Mouse (Mus musculus) frontal cortex, adult (tissue): ENCODE measurements around the gene Lmo2.
"Not testable (repeated sequence)": the region's sequence is repeated elsewhere in the genome, so short reads cannot be mapped to it uniquely, and the experiment has no call there.

Experiments used
- ATAC-seq: cut with Nextera tagmentation; 2 replicates; pipeline ENCODE4 v1.9.2; 2017; ENCODE audit warnings: mild to moderate bottlenecking, moderate library complexity, mixed read lengths; ENCODE audit not compliant: low TSS enrichment

Gene Lmo2

DNA sequence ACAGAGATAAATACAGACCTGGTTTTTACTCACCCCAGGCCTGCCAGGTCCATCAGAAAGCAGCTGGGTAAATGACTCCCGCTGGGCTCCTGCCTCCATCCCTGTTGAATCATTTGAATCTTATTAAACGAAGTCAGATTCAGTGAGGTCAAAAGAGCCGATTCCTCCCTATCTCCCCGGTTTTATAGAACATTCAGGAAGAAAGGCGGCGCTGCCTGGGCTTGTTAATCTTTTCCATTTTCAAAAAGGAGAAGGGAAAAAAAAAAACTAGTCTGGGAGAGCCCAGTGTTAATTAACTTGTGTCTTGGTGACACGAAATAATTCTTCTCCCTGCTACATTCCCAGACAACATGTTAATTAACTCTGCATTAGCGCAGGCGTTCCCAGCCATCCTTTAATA lies 19.9 kb downstream of the Lmo2 start:
- no peak for ATAC-seq

GRCm38 (mm10) chr2:103982250-103982649 lies 24.5 kb downstream of the Lmo2 start:
- ATAC-seq: peak; percentile 86

DNA sequence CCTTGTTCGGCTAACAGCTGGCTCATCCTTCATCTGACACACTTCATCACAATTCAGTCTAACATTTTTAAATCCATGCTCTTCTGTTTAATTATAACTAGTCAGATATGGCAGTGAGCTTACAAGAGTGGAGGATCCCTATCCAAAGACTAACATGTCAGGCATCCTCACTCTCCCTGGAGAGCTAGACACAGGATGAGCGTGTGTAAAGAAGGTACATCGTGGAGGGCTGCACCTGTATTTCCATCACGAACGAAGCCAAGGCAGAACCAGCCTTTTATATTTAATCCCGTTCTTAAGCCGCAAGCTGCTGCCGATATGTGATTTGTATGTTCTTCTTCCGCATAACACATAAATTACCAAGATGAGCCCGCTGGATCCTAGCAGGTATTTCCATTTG lies 25.4 kb downstream of the Lmo2 start:
- no peak for ATAC-seq

DNA sequence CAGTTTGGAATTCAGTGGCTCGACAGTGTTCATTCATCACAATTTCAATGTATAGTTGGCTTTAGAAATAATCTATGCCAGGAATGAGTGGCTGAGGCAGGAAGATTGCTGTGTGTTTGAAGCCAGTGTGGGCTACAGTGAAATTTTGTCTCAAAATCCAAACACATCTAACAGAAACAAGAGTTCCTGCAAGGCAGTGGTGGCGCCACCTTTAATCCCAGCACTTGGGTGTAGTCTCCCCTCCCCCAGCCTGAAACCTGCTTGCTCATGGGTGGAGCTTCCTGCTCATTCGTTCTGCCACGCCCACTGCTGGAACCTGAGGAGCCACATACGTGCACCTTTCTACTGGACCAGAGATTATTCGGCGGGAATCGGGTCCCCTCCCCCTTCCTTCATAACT lies 29.8 kb downstream of the Lmo2 start:
- ATAC-seq: not testable (repeated sequence)

DNA sequence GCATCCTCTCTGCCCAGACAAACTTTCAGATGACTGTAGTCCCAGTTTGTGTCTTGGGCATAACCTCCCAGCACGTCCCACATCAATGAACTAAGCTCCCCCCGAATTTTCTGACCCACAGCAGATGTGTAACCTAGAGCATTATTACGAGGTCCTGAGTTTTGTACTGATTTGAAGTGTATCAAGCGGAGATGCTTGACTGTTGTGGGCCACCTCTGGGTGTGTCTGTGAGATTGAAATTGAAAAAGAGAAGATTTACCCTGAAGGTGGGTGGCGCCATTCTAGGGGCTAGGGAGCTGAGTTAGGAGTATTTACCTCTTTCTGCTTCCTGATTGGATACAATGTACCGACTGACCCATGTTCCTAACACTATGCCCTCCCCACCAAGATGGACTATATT lies 31.9 kb downstream of the Lmo2 start:
- no peak for ATAC-seq

DNA sequence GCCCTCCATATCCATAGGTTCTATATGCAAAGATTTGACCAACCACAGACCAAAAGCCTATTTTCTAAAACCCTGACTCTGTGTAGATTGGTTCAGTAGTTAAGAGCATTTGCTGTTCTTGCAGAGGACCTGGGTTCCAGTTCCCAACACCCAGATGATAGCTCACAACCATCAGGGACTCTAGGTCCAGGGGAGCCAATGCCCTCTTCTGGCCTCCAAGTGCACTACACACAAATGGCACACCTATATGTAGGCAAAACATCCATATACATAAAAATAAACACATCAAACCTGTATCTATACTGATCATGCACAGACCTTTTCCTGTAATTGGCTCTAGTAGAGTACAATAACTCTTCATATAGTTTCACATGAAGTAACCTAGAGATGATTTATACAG lies 33.5 kb downstream of the Lmo2 start:
- ATAC-seq: no peak

DNA sequence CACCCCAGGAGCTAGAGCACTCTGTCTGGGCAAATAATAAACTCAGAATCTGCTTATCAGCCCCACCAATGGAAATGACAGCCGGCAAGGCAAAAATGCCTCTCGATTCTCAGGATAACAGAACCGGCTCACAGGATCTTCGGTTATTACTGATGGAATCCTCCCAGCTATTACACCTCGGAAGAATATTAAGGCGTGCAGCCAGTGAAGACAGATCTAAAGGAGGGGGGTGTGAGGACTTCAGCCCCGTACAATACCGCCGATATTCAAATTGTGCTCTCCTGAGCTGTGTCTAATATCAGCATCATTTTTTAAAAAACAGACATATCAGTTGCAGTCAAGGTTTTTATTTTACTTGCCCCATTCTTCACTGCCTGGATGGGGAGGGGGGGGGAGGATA lies 34.4 kb downstream of the Lmo2 start:
- no peak for ATAC-seq

DNA sequence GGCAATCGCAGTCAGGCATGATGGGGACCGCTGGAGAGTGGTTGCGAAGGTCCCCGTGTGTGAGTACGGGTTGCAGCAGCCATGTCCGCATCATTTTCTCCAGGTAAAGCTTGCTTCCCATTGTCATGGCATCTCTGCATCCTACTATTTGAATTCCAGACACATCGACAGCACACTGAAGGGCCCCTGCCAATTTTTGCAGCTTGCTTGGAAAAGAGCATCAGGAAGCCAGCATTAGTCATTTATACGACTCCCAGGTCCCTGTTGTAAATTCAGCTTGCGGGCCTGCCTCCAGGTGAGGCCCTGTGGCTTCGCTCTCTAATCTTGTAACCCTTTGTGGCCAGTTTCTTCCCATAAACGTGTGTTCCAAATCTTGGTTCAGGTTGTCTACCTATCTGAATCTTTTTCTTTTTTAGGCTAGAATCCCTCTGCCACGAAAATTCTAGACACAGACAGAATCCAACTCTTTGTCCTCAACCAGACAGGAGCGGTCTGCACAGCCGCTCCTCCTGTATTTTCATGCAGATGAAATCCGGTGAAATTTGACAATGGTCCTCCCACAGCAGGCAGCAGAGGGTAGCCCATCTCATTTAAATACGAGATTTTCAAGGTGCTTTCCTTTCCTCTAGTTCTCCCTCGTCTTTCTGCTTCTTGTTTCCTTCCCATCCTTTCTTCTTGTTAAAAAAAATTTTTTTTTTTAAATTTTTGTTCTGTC lies 35.0 kb downstream of the Lmo2 start:
- no peak for ATAC-seq

GRCm38 (mm10) chr2:104001076-104001475 lies 43.3 kb downstream of the Lmo2 start:
- no peak for ATAC-seq

DNA sequence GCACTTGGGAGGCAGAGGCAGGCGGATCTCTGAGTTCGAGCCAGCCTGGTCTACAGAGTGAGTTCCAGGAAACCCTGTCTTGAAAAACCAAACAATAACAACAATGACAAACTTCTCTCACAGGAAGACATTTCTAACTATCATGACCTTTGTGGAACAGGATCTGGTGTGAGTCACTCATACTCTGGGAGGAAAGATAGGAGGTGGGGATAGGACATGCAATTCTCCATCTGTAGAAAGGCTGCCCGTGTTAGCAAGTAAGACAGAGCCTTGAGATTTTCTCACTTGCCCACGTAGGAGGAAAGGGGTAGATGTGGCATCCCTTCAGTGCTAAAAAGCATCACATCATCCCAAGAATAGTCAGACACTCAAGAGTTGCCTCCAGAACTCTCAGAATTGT lies 44.1 kb downstream of the Lmo2 start:
- ATAC-seq: peak; percentile 47

GRCm38 (mm10) chr2:104002711-104003413 lies 45.1 kb downstream of the Lmo2 start:
- peak; percentile 96 for ATAC-seq

DNA sequence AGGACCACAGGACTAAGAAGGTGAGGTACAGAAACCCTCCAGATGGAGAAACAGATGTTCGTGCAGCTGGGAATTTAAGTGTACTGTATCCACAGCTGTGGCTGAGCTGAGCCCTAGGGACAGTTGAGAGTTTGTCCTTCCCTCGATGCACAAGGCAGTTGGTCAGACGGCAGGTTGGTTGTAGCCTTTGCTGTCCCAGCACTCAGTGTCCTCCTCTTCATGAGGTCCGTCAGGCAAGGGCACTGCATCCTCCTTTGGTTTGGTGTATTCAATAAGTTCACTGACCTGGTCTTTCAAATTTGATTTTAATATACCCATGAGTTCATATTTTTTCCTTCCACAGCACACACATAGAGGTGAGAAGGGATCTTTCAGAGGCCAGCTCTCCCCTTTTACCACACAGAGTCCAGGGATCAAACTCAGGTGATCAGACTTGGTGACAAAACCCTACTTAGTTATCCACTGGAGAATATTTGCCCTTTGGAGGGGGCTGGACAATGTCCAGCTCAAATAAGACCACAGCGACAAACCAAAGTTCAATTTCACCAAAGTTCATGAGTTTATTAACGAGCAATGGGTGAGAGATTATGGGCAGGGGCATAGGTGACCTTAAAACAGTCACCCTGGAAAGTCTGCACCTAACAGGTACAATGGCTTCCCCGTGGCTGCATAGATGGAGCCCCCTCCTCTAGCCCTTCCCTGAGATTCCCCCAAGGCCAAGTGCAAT lies 50.2 kb downstream of the Lmo2 start:
- no peak for ATAC-seq

DNA sequence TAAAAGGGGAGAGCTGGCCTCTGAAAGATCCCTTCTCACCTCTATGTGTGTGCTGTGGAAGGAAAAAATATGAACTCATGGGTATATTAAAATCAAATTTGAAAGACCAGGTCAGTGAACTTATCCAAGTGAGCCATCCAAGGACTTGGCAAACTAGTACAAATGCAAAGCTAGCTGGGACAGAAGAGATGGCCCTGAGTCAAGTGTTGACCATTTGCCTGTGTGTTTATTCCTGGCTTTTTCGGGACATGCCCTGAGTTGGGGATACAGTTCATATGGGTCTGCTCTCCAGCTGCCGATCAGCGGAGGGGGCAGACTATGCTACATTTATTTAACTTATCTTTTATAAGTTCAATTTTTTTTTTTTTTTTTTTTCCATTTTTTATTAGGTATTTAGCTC lies 51.1 kb downstream of the Lmo2 start:
- ATAC-seq: not testable (repeated sequence)

GRCm38 (mm10) chr2:104023096-104023495 lies 65.3 kb downstream of the Lmo2 start:
- no peak for ATAC-seq

DNA sequence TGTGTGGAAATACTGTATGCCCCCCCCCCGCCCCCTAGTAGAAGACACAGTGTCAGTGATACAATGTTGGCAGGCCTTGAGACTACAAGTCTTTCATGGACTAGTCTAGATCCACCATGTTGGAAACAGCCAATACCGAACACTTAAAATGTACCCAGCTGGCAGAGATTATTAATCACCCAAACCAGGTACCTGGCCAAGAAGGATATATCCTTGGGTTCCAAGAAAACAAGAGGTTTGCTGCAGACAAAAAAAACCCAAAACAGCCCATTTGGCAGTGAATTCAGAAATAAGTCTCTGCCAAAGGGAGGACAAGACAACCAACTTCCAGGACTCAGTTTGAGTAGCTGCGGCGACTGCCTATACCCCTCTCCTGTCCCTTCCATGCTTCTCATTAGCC lies 66.9 kb downstream of the Lmo2 start:
- ATAC-seq: no peak

GRCm38 (mm10) chr2:104027458-104028138 lies 69.8 kb downstream of the Lmo2 start, which contains the start of gene Fbxo3:
Fbxo3 (plus strand) TSS chr2:104027721.
- peak; percentile 50 for ATAC-seq

DNA sequence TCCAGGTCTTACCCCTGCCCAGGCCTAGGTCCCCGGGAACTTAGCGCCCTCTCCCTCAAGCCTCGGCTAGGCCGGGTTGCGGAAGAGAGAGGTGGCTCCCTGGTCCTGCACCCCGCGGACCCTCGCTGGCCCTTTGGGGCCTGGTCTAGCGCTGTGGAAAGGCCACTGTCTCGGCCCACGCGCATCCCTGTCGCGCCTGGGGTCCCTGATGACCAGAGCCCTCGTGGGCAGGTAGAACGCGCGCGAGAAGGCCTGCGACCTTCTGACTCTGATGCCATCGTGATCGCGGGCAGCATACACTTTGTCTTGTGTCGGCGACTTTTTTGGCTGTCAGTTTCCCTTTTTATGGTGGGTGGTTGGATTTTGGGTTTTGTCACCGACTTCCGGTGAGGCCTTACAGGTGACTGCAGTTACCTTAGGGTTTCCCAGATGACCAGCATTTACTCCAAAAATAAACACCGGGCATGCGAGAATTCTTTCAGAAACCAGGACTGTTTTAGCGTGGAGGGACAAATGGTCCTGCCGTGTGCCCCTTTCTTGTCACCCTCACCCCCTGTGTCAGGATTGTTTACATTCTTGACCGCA lies 70.4 kb downstream of the Lmo2 start, which contains the start of gene 4931422A03Rik:
TSS of gene 4931422A03Rik (minus strand) at position 223 of the 585 bp plus-strand sequence.
- ATAC-seq: peak; percentile 34

DNA sequence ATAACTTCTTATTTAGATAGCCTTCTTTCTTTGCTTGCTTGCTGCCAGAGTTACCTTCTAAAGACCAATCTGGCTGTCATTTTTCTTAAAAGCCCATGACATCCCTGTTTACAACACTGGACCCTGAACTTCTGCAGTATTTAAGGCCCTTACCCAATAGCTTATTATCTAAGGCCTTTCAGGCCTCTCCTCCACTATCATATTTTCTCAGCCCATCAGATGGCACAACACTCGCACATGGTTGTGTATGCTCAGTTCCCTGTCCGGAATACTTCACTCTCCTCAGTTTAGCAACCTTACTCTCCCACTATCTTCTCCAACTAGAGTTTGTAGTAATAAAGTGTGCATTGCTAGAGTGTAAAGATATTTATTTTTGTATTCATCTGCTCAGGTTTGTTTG lies 71.3 kb downstream of the Lmo2 start:
- ATAC-seq: no peak

GRCm38 (mm10) chr2:104030381-104030780 lies 72.6 kb downstream of the Lmo2 start:
- ATAC-seq: no peak
